In the genomic region with DNA sequence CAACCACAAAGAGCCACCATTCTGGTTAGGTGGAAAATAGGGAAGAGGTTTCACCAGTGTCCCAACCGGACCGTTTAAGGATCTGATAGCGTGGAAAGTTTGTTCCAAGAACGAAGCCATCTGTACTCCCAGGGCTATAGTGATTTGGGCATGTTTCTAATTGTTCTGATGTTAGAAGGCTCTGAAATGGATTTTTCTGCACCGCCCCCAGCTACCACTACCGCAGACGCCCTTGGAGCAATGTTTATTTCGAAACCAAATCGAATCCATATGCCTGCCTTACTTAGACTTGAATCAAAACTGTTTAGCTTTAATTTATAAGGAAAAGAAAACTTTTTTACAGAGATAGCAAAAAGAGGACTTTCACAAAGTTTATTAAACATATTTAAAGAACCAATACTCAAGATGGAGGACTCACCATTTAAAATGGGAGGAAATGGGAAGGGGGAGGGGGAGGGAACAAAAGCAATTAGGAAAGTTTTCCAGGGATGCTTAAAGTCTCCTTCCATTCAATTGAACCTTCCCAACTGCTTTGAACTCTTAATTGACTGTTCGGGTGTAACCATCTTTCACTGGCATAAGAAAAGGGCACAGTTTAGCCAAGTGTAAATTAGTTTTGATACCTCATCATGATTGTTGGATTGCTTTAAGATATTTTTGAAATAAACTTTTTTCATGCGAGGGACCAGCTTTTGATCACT, we compare ENCODE assay signal across 21 mouse cellular contexts. TPM values are rescaled to one million over a fixed set of nuclear protein-coding genes. Genes with fewer than 3 reads are reported as not detected.
DNase-seq lines count a peak whose midpoint lies in the region; ATAC-seq lines count a peak whose summit lies in the region.
"Had no signal": no experiment of that assay in that cellular context is flagged by ENCODE, and none has a peak within 500 bp of the region (broad histone marks: within the 10 kb centered on the region; RNA-seq: fewer than 3 reads in every experiment).

No protein-coding gene starts in this region.

- no peak overlapping the region for H3K4me3 ChIP-seq in lung, embryonic 16.5 days (ENCODE audit: low read length)
- H3K4me3 ChIP-seq in stomach, embryonic 16.5 days (replicated peaks; ENCODE audit: low read length) = no peak overlapping the region
- H3K4me3 ChIP-seq: hindbrain, embryonic 13.5 days; liver, embryonic 12.5 days; midbrain, embryonic 10.5 days had no signal

- no peaks in the 10 kb centered on the region for H3K9me3 ChIP-seq in lung, embryonic 16.5 days (ENCODE audit: control insufficient read depth, low read length)
- no peaks in the 10 kb centered on the region for H3K9me3 ChIP-seq in stomach, embryonic 16.5 days (replicated peaks; ENCODE audit: control insufficient read depth, low read length)
- H3K9me3 ChIP-seq: hindbrain, embryonic 13.5 days; liver, embryonic 12.5 days; midbrain, embryonic 10.5 days had no signal

- peak; percentile 18 for DNase-seq in embryo, embryonic 10.5 days (ENCODE audit: low spot score)
- no peak for DNase-seq in embryo, embryonic 10 days (ENCODE audit: low spot score)
- no peak for DNase-seq in lung, postnatal 14 days
- DNase-seq in hindlimb bud, embryonic 11.5 days (ENCODE audit: extremely low spot score, low read depth, low spot score) = peak; percentile 30
- no peak for DNase-seq in c-Kit-positive CD71-positive TER-119-positive erythroid progenitor cells, embryonic 14.5 days (ENCODE audit: low spot score)
- DNase-seq in kidney, postnatal 36 days = no peak
- DNase-seq: adrenal gland, adult 8-10 months; cerebellum, adult 11-12 months; cerebellum, postnatal 36 days; heart, postnatal 14 days; kidney, adult 18-20 months; kidney, postnatal 10 days; lung, postnatal 36 days; right cerebral cortex, postnatal 14 days; thymus, postnatal 36 days had no signal

- ATAC-seq in lung, embryonic 16.5 days (ENCODE audit: low read depth) = peak; percentile 75
- no peak for ATAC-seq in stomach, embryonic 16.5 days (ENCODE audit: insufficient read depth, low FRiP score)
- ATAC-seq: forebrain, embryonic 16.5 days; liver, embryonic 12.5 days had no signal

- 55% methylated on average over 11 of the region's 11 CpGs for WGBS in lung, embryonic 16.5 days
- WGBS in stomach, embryonic 16.5 days = 61% methylated on average over 11 of the region's 11 CpGs

- H3K27me3 ChIP-seq in lung, embryonic 16.5 days (ENCODE audit: control insufficient read depth, insufficient read depth, low read depth, low read length) = no peaks in the 10 kb centered on the region
- H3K27me3 ChIP-seq in stomach, embryonic 16.5 days (ENCODE audit: control insufficient read depth, insufficient read depth, low read length) = no peaks in the 10 kb centered on the region
- H3K27me3 ChIP-seq: hindbrain, embryonic 13.5 days; liver, embryonic 12.5 days had no signal

- no peak overlapping the region for H3K9ac ChIP-seq in lung, embryonic 16.5 days (ENCODE audit: low read length)
- H3K9ac ChIP-seq in stomach, embryonic 16.5 days (ENCODE audit: low read length) = no peak overlapping the region
- H3K9ac ChIP-seq: hindbrain, embryonic 13.5 days; liver, embryonic 12.5 days had no signal

- H3K4me1 ChIP-seq in lung, embryonic 16.5 days (replicated peaks; ENCODE audit: control insufficient read depth, insufficient read depth, low read length) = peaks cover 4% of the 10 kb centered on the region; the same call in 1 of the 2 replicates
- H3K4me1 ChIP-seq in stomach, embryonic 16.5 days (ENCODE audit: control insufficient read depth, insufficient read depth, low read length) = no peaks in the 10 kb centered on the region
- H3K4me1 ChIP-seq: hindbrain, embryonic 13.5 days; liver, embryonic 12.5 days; midbrain, embryonic 10.5 days had no signal

- H3K36me3 ChIP-seq in lung, embryonic 16.5 days (ENCODE audit: control insufficient read depth, insufficient read depth, low read length) = no peaks in the 10 kb centered on the region
- H3K36me3 ChIP-seq in stomach, embryonic 16.5 days (ENCODE audit: control insufficient read depth, insufficient read depth, low read length) = no peaks in the 10 kb centered on the region
- H3K36me3 ChIP-seq: hindbrain, embryonic 13.5 days; liver, embryonic 12.5 days; midbrain, embryonic 10.5 days had no signal

- peak overlapping the region; percentile 7; the same call in 1 of the 2 replicates for H3K4me2 ChIP-seq in lung, embryonic 16.5 days (ENCODE audit: low read depth, low read length)
- no peak overlapping the region for H3K4me2 ChIP-seq in stomach, embryonic 16.5 days (ENCODE audit: low read depth, low read length)
- H3K4me2 ChIP-seq: hindbrain, embryonic 13.5 days; liver, embryonic 12.5 days had no signal

- peak overlapping the region; percentile 81 for H3K27ac ChIP-seq in lung, embryonic 16.5 days (ENCODE audit: low read length)
- peak overlapping the region; percentile 57 for H3K27ac ChIP-seq in stomach, embryonic 16.5 days (ENCODE audit: low read length)
- H3K27ac ChIP-seq: hindbrain, embryonic 13.5 days; liver, embryonic 12.5 days; midbrain, embryonic 10.5 days had no signal

RNA-seq across cellular contexts. Expression of a gene that starts 56.0 kb away (rescaled TPM):
- 31.9 and 33.6 TPM in 2 replicates for polyA plus RNA-seq in lung, embryonic 16.5 days (2015; fragmentation: Nextera tagmentation; extraction: Ambion mirVana)
- 10.3 and 11.7 TPM in 2 replicates for polyA plus RNA-seq in stomach, embryonic 16.5 days (2015; fragmentation: Nextera tagmentation; extraction: Ambion mirVana)

Comparison
In these comparisons a context has a peak if more than half of its experiments do, and no peak if none do; other contexts are left out.
1. DNase-seq: peak in embryo, embryonic 10.5 days (single experiment) and hindlimb bud, embryonic 11.5 days (single experiment); none in embryo, embryonic 10 days (single experiment), lung, postnatal 14 days (single experiment), c-Kit-positive CD71-positive TER-119-positive erythroid progenitor cells, embryonic 14.5 days (single experiment) and kidney, postnatal 36 days (0 of 2).